Mouse (Mus musculus) limb, embryonic 13.5 days (tissue): ENCODE results near the gene Mob3b. TPM values are rescaled to one million over a fixed set of nuclear protein-coding genes. Genes with fewer than 3 reads are reported as not detected.

Source experiments
- ATAC-seq: fragments of 200-750 bp; cut with Nextera tagmentation; 2 replicates; pipeline ENCODE4 v1.8.0; 2017; ENCODE audit warnings: low read depth, moderate number of reproducible peaks, moderate TSS enrichment; ENCODE audit not compliant: low FRiP score
- H3K27ac ChIP-seq: fragments of 300-500 bp; sonication (generic); 2 replicates; pipeline ENCODE4 v1.5.1; 2015; ENCODE audit warnings: inconsistent platforms, mild to moderate bottlenecking, moderate library complexity
- H3K27me3 ChIP-seq: fragments of 300-500 bp; sonication (generic); 2 replicates; pipeline ENCODE4 v1.6.1; 2015; ENCODE audit warnings: mild to moderate bottlenecking, inconsistent platforms
- H3K36me3 ChIP-seq: fragments of 300-500 bp; sonication (generic); 2 replicates; pipeline ENCODE4 v1.6.1; 2015; ENCODE audit warnings: inconsistent platforms, mild to moderate bottlenecking, moderate library complexity
- H3K4me1 ChIP-seq: fragments of 300-500 bp; sonication (generic); 2 replicates; pipeline ENCODE4 v1.6.1; 2015; ENCODE audit warnings: inconsistent platforms
- H3K4me2 ChIP-seq: fragments of 300-500 bp; sonication (generic); replicated peaks from 2 replicates; pipeline ENCODE4 v1.6.1; 2015; ENCODE audit warnings: inconsistent platforms, mild to moderate bottlenecking, moderate library complexity
- H3K4me3 ChIP-seq: fragments of 300-500 bp; sonication (generic); 2 replicates; pipeline ENCODE4 v1.5.1; 2015; ENCODE audit warnings: moderate library complexity, mild to moderate bottlenecking, inconsistent platforms
- H3K9ac ChIP-seq: fragments of 300-500 bp; sonication (generic); 2 replicates; pipeline ENCODE4 v1.6.1; 2015; ENCODE audit warnings: mild to moderate bottlenecking, inconsistent platforms
- H3K9me3 ChIP-seq: fragments of 300-500 bp; sonication (generic); 2 replicates; pipeline ENCODE4 v1.6.1; 2016; ENCODE audit warnings: inconsistent platforms
- WGBS: fragments of 180-500 bp; shearing (Covaris S2); methylation state at CpG from one replicate; pipeline ENCODE4 v1.1.7; 2015; 5-methylcytosine and 5-hydroxymethylcytosine counted together
- polyA plus RNA-seq: library from polyadenylated mRNA; unstranded; fragments of >200 nt; fragmentation: Nextera tagmentation; extraction: Ambion mirVana; gene quantifications from 2 replicates; pipeline ENCODE4 v1.2.1, GENCODE M21; 2015

The Mob3b gene
- polyA plus RNA-seq, 1 experiment from 2014 or later: 13.5 TPM

DNA sequence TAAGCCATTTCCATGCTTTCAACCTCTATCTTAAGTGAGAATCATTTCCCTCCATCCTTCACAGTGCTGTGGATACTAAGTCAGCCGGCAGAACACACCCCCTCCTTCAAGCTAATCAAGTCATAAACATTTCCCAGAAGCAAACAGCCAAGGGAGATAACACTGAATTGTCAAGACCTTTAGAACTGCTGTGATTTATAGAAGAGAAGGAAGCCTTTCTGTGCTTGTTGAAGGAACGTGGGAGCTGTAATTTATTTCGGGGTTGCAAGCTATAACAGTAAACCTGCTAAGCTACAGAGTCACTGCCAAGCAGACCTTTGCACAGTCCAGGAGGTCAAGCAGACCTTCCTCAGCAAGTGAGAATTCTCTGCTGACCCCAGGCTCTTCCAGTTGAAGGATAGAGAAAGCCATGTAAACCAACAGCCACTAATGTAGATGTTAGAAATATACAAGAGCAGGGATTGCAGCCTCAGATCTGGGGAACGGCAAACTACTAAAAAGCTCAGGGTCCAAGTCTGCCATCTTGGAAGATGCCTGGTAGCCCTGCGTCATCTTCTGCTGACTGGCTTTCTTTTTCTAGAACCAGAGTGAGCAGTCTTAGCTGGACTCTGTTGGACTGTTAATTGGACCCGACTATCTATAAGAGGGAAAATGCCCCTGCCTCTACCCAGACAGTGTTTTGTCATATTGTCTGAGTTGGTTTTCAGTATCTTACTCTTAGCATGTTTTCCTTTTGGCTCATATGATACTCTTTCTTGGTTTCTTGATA, 104.9 kb downstream of the Mob3b start:
- Histone ChIP-seq H3K4me2 (no peak overlapping the region), H3K4me3 (no peak overlapping the region), H3K4me1 (peaks cover 21% of the 10 kb centered on the region), H3K9me3 (no peaks in the 10 kb centered on the region), H3K9ac (no peak overlapping the region), H3K36me3 (no peaks in the 10 kb centered on the region), H3K27me3 (no peaks in the 10 kb centered on the region), H3K27ac (no peak overlapping the region)
- no peak for ATAC-seq
- 47% methylated on average over 6 of the region's 6 CpGs for WGBS

DNA sequence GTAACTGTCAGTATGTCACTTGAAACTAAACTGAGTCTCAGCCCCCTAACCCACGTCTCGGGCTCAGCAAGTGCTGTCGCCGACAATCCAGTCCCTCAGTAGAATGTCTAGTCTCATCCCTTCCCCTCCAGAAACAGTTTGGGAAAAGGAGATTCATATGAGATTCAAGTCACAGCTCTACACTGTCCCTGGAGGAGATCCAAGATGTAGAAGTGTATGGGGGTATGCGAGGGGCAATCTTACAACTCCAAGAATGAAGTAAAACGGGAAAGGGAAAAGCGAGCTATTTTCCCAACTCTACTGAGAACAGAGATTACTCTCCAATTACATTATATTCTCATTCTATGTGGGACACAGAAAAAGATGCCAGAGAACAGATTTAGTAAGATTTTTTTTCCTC, 106.1 kb downstream of the Mob3b start:
- H3K36me3 ChIP-seq: no peaks in the 10 kb centered on the region
- H3K4me2 ChIP-seq: no peak overlapping the region
- H3K4me1 ChIP-seq: peaks cover 21% of the 10 kb centered on the region
- no peak for ATAC-seq
- 75% methylated on average over 7 of the region's 7 CpGs for WGBS
- H3K27ac ChIP-seq: no peak overlapping the region
- H3K9me3 ChIP-seq: no peaks in the 10 kb centered on the region
- no peaks in the 10 kb centered on the region for H3K27me3 ChIP-seq
- no peak overlapping the region for H3K4me3 ChIP-seq
- H3K9ac ChIP-seq: no peak overlapping the region

DNA sequence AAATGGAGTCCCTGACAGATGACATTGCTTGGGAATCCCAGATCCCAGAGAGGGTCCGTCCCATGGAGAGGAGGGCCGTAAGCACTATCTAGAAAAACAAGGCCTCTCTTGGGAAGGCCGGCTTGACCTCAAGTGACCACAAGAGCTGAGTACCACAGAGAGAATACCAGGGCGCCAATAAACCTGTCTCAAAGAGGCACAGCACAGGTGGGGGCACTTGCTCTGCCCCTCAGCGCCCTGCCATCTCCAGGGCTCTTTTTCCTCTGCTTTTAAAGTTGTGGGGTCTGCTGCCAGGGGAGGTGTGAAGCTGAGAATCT, 107.6 kb downstream of the Mob3b start:
- no peak overlapping the region for H3K4me3 ChIP-seq
- WGBS: 34% methylated on average over 5 of the region's 5 CpGs
- no peak overlapping the region for H3K4me2 ChIP-seq
- H3K9ac ChIP-seq: no peak overlapping the region
- peak; percentile 36; the same call in 1 of the 2 replicates for ATAC-seq
- H3K4me1 ChIP-seq: peaks cover 21% of the 10 kb centered on the region
- H3K27ac ChIP-seq: no peak overlapping the region
- H3K9me3 ChIP-seq: no peaks in the 10 kb centered on the region
- no peaks in the 10 kb centered on the region for H3K36me3 ChIP-seq
- H3K27me3 ChIP-seq: no peaks in the 10 kb centered on the region

DNA sequence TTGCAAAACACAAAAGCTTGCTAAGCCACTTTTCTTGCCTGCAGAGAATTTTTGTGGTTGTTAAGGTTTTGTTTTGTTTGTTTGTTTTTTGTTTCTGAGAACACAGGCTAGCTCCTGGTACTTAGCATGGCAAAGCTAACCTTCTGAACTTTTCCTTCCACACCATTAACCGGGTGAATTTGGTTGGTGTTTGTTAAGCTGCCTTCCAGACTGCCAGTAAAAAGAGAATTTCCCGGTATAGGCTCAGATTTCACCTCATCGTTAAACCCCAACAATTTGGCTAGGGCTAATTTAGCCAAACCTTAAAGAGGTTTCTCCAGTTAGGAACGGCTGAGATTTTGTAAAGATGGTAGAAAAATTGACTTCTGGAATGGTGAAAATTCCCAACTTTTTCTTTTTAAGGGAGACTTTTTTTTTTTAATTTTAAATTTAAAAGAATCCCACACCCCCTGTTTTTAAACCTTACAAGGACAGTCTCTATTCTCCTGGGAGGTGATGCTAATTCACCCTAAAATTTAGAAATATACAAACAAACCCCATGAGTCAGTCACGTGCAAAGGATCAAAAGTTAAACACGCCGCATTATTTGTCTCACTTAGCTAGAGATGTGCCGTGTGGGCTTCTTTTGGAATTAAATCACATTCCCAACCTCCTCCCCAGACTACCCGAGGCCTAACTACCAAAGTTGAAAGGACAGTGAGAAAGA, 108.1 kb downstream of the Mob3b start:
- Histone ChIP-seq H3K4me1 (peaks cover 21% of the 10 kb centered on the region), H3K36me3 (no peaks in the 10 kb centered on the region), H3K27me3 (no peaks in the 10 kb centered on the region), H3K9me3 (no peaks in the 10 kb centered on the region), H3K4me2 (no peak overlapping the region), H3K27ac (peak overlapping the region; percentile 39; the same call in 1 of the 2 replicates), H3K9ac (no peak overlapping the region), H3K4me3 (no peak overlapping the region)
- no peak for ATAC-seq
- 13% methylated on average over 9 of the region's 9 CpGs for WGBS

DNA sequence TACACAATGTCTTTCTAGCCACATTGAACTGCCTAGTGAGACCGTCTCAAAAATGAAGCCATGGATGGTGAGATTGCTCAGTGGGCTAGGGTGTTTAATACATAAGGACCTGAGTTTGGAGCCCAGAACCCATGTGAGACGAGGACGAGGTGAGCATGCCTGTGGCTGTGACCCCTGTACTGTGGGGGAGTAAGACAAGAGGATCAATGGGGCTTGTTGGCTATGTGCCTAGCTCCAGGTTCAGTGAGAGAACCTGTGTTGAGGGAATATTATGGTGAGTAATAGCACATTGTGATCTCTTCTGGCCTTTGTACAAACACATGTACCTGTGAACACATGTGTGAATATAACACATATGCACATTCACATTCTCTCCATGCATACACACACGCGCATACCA, 116.4 kb downstream of the Mob3b start:
- 87% methylated on average over 5 of the region's 5 CpGs for WGBS
- no peaks in the 10 kb centered on the region for H3K27me3 ChIP-seq
- H3K4me2 ChIP-seq: no peak overlapping the region
- no peak overlapping the region for H3K27ac ChIP-seq
- H3K4me3 ChIP-seq: no peak overlapping the region
- H3K9me3 ChIP-seq: no peaks in the 10 kb centered on the region
- no peaks in the 10 kb centered on the region for H3K36me3 ChIP-seq
- H3K9ac ChIP-seq: no peak overlapping the region
- no peaks in the 10 kb centered on the region for H3K4me1 ChIP-seq
- ATAC-seq: no peak

DNA sequence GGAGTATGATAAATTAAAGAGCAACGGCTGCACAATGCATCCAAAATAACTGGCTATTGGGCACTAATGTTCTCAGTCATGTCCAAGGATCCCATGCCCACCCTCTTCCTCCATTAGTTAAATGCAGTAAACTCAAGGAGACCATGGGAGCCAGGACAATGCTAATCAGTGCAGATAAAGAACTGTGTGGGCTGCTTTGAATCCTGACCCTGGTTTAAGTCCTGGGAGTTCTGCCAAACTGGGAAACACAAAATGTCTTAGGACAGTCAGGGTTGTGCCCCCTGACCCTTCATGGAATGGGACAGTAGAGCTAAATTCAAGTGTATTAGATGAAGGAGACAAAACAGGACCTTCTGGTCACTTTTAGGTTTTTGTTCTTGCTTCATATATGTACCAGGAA, 117.0 kb downstream of the Mob3b start:
- Histone ChIP-seq H3K36me3 (no peaks in the 10 kb centered on the region), H3K9me3 (no peaks in the 10 kb centered on the region), H3K27ac (no peak overlapping the region), H3K4me3 (no peak overlapping the region), H3K27me3 (no peaks in the 10 kb centered on the region), H3K9ac (no peak overlapping the region), H3K4me2 (no peak overlapping the region), H3K4me1 (no peaks in the 10 kb centered on the region)
- no peak for ATAC-seq
- WGBS: 85% methylated on average over 1 of the region's 1 CpGs

DNA sequence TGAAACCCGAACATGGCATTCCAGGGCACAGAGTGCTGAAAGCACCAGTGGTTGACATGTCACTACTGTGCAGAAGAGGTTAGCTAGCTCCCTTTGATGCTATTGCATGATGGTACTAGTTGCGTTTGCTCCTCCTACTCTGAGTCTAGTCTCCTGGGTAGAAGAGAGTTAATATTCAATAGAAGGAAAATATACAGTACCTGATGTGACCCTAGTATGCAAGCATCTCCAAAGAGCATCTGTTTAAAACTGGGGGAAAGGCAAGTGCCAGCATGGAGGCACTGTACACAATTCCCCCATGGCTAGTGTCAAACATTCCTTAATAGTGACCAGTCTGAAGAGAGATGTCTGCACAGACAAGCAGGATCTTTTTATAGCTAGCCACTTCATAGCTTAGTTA, 119.5 kb downstream of the Mob3b start:
- Histone ChIP-seq H3K4me1 (peaks cover 6% of the 10 kb centered on the region; the same call in 1 of the 2 replicates), H3K9ac (no peak overlapping the region), H3K4me2 (no peak overlapping the region), H3K27me3 (no peaks in the 10 kb centered on the region), H3K4me3 (no peak overlapping the region), H3K36me3 (no peaks in the 10 kb centered on the region), H3K9me3 (no peaks in the 10 kb centered on the region), H3K27ac (no peak overlapping the region)
- ATAC-seq: no peak
- WGBS: 72% methylated on average over 2 of the region's 2 CpGs

DNA sequence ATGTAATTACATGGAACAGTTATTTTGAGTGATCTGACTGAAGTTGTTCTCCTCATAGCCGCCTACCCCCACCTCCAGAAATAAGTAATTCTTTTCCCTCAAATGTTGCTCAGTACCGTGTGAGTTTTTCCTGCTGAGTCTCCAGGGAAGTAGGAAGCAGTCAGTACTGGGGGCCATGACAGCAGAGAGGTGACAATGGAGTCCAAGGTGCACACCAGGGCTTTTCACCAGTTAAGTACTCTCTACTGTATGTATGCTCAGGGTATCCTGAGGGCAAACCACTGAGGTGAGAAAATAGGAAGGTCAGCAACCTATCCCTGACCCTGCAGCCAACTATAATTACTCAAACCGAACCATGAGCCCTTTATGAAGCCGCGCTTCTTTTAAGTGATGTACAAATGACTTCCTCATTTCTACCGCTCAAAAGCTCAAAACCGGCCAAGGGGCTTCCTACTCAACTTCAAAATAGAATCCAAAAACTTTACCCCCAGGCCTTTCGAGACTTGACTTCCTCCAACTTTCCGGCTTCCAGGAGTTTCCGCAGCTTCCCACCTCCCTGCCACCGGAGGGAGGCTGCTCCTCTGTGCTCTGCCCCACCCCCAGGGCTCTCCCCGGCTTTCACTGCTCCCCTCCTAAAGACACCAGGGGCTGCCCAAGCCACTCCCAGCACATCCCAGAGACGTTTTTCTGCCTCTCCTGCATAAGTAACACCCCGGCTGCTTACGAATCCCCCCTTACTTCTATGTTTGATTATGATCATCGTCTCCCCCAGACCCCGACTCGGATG, 122.6 kb downstream of the Mob3b start:
- ATAC-seq: no peak
- H3K4me2 ChIP-seq: peak overlapping the region; percentile 41
- 35% methylated on average over 18 of the region's 18 CpGs for WGBS
- H3K9me3 ChIP-seq: no peaks in the 10 kb centered on the region
- H3K4me1 ChIP-seq: peaks cover 6% of the 10 kb centered on the region; the same call in 1 of the 2 replicates
- no peak overlapping the region for H3K9ac ChIP-seq
- H3K4me3 ChIP-seq: no peak overlapping the region
- no peak overlapping the region for H3K27ac ChIP-seq
- no peaks in the 10 kb centered on the region for H3K27me3 ChIP-seq
- no peaks in the 10 kb centered on the region for H3K36me3 ChIP-seq

DNA sequence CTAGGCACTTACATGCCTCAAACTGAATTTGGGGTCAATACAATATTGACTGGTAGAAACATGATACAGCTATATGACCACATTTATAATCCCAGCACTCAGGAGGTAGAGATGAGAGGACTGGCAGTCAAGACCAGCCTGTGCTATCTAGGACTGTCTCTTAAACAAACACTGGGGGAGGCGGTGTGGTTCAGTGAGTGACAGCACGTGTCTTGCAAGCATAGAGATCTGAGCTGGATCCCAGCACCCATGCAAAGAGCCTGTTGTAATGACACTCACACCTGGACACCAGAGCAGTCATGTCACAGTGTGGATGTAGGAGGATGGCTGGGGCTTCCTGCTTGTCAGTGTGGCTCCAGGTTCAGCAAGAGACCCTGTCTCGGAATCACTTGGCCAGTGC, 124.5 kb downstream of the Mob3b start:
- H3K27me3 ChIP-seq: no peaks in the 10 kb centered on the region
- peaks cover 6% of the 10 kb centered on the region; the same call in 1 of the 2 replicates for H3K4me1 ChIP-seq
- ATAC-seq: no peak
- no peak overlapping the region for H3K9ac ChIP-seq
- H3K4me3 ChIP-seq: no peak overlapping the region
- H3K27ac ChIP-seq: no peak overlapping the region
- H3K9me3 ChIP-seq: no peaks in the 10 kb centered on the region
- no peaks in the 10 kb centered on the region for H3K36me3 ChIP-seq
- 88% methylated on average over 3 of the region's 3 CpGs for whole genome bisulfite sequencing
- no peak overlapping the region for H3K4me2 ChIP-seq

DNA sequence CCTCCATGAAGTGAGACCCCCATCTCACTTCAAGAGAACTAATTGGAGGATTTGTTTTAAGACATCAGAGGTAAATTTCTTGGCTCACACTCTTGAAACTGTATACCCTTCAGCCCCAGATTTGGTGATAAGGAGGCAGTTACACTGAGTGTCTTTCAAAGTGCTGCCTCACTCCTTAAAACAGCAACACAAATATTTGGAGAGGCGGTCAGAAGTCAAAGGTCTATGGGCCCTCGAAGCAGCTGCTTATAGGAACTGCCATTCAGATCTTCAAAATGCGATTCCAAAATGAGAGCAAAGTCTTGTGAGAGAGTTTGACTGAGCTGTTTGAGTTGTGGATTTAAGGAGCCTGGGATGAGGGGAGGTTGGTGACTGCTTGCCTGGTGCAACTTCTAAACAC, 125.7 kb downstream of the Mob3b start:
- no peak overlapping the region for H3K4me3 ChIP-seq
- WGBS: 45% methylated on average over 3 of the region's 3 CpGs
- H3K9me3 ChIP-seq: no peaks in the 10 kb centered on the region
- H3K4me2 ChIP-seq: no peak overlapping the region
- H3K9ac ChIP-seq: no peak overlapping the region
- no peaks in the 10 kb centered on the region for H3K36me3 ChIP-seq
- H3K4me1 ChIP-seq: peaks cover 9% of the 10 kb centered on the region; the same call in 1 of the 2 replicates
- no peaks in the 10 kb centered on the region for H3K27me3 ChIP-seq
- no peak for ATAC-seq
- H3K27ac ChIP-seq: no peak overlapping the region

DNA sequence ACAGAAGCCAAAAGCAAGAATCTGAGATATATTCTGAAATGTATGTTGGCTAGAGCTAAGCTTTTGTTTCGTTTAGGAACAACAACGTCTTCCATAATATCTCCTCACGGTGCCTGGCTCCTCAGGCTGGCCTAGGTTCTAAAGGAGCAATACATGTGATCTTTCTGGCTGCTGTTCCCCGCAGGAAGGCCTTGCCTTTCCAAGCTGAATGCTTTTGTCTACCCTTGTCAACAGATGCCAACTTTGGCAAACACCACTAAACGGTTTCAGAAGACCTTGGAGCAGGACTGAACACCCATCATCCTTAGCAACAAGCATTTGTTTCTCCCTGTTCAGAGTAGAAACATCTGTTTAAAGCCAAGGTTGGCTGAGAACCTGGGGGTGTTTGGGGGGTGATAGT, 126.1 kb downstream of the Mob3b start:
- 77% methylated on average over 5 of the region's 5 CpGs for WGBS
- H3K27ac ChIP-seq: no peak overlapping the region
- H3K36me3 ChIP-seq: no peaks in the 10 kb centered on the region
- ATAC-seq: no peak
- no peak overlapping the region for H3K9ac ChIP-seq
- H3K9me3 ChIP-seq: no peaks in the 10 kb centered on the region
- no peak overlapping the region for H3K4me2 ChIP-seq
- no peaks in the 10 kb centered on the region for H3K27me3 ChIP-seq
- H3K4me1 ChIP-seq: peaks cover 9% of the 10 kb centered on the region; the same call in 1 of the 2 replicates
- no peak overlapping the region for H3K4me3 ChIP-seq

DNA sequence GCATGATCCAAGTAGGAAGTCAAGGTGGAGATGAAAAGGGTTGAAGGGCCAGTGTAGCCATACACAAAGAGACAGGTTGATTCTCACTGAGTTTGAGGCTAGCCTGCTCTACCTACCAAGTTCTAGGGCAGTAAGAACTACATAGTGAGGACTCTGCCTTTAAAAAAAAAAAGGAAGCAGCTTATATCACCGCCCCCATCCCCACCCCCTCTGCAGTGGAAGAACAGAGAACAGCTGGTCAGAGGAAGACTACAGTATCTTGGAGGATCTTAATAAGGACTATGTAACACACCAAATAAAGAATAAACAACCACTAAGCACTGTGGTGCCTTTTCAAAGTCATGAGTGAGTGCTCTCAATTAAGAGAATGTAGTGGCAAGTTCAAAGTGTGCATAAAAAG, 138.9 kb downstream of the Mob3b start:
- ATAC-seq: no peak
- no peak overlapping the region for H3K4me2 ChIP-seq
- WGBS: 77% methylated on average over 1 of the region's 1 CpGs

More for the DNA sequence above, 138.9 kb downstream of the Mob3b start:
- H3K27ac ChIP-seq: no peak overlapping the region
- no peaks in the 10 kb centered on the region for H3K9me3 ChIP-seq
- H3K27me3 ChIP-seq: no peaks in the 10 kb centered on the region
- no peak overlapping the region for H3K9ac ChIP-seq
- H3K36me3 ChIP-seq: no peaks in the 10 kb centered on the region
- H3K4me3 ChIP-seq: no peak overlapping the region
- peaks cover 10% of the 10 kb centered on the region; the same call in 1 of the 2 replicates for H3K4me1 ChIP-seq
